In genomic region chr10:105573306-105573907, GRCm38 (mm10) we compare ENCODE assay signal across 8 mouse cellular contexts. TPM values are rescaled to one million over a fixed set of nuclear protein-coding genes. Genes with fewer than 3 reads are reported as not detected.
DNase-seq lines count a peak whose midpoint lies in the region; ATAC-seq and TF ChIP-seq lines count a peak whose summit lies in the region.

No protein-coding gene starts in this region.

- peak overlapping the region; percentile 82 for H3K4me2 ChIP-seq in embryonic facial prominence, embryonic 15.5 days (replicated peaks)

- ATAC-seq in embryonic facial prominence, embryonic 15.5 days (ENCODE audit: insufficient number of reproducible peaks, low FRiP score, low TSS enrichment, low read depth), result no peak

- peak overlapping the region; percentile 64 for H3K9ac ChIP-seq in embryonic facial prominence, embryonic 15.5 days

- peak overlapping the region; percentile 93 for H3K27ac ChIP-seq in embryonic facial prominence, embryonic 15.5 days (replicated peaks)
- H3K27ac ChIP-seq in small intestine, adult 2 months (ENCODE audit: insufficient read depth, low read depth, low read length), result peak overlapping the region; percentile 75

- DNase-seq in CD4-positive, CD25-positive, alpha-beta regulatory T cell, adult 2 months (ENCODE audit: low read depth, low spot score), result peak; percentile 65
- peak; percentile 40 to 58 for DNase-seq in adrenal gland, postnatal 36 days
- DNase-seq in heart, postnatal 4 days, result peak; percentile 58
- DNase-seq in left cerebral cortex, adult 11 months (ENCODE audit: low spot score), result peak; percentile 25
- peak; percentile 57 to 72 for DNase-seq in lung, postnatal 4 days
- no peak for DNase-seq in layer of hippocampus, adult 11-12 months (ENCODE audit: low spot score)

- no peak for TF ChIP-seq POLR2A in small intestine, adult 2 months (IDR thresholded peaks at IDR 0.05; ENCODE audit: low read depth, low read length)

- under 1% methylated on average over 37 of the region's 37 CpGs for WGBS in embryonic facial prominence, embryonic 15.5 days
- WGBS in small intestine, adult 2 months, result 1% methylated on average over 37 of the region's 37 CpGs

- peaks cover 28% of the 10 kb centered on the region for H3K4me1 ChIP-seq in embryonic facial prominence, embryonic 15.5 days
- peaks cover 3% of the 10 kb centered on the region; the same call in 1 of the 2 replicates for H3K4me1 ChIP-seq in small intestine, adult 2 months (ENCODE audit: control insufficient read depth, insufficient read depth, insufficient read length, low read length)

- no peak for TF ChIP-seq CTCF in small intestine, adult 2 months (IDR thresholded peaks at IDR 0.05; ENCODE audit: extremely low read depth, insufficient read length, insufficient replicate concordance, low read depth, low read length)

- H3K9me3 ChIP-seq in embryonic facial prominence, embryonic 15.5 days (replicated peaks), result no peaks in the 10 kb centered on the region

- H3K27me3 ChIP-seq in embryonic facial prominence, embryonic 15.5 days, result no peaks in the 10 kb centered on the region
- H3K27me3 ChIP-seq in small intestine, adult 2 months (ENCODE audit: control insufficient read depth, insufficient read depth, low read length), result no peaks in the 10 kb centered on the region

- H3K4me3 ChIP-seq in embryonic facial prominence, embryonic 15.5 days (replicated peaks), result peak overlapping the region; percentile 82
- H3K4me3 ChIP-seq in small intestine, adult 2 months (ENCODE audit: low read depth, low read length), result peak overlapping the region; percentile 85

- H3K36me3 ChIP-seq in embryonic facial prominence, embryonic 15.5 days, result no peaks in the 10 kb centered on the region
- no peaks in the 10 kb centered on the region for H3K36me3 ChIP-seq in small intestine, adult 2 months (ENCODE audit: control insufficient read depth, insufficient read depth, low read length)

RNA-seq across cellular contexts. Expression of gene Tmtc2, which starts 0.8 kb away (rescaled TPM):
- total RNA-seq in adrenal gland, postnatal 36 days (2021), result 1 to 10 TPM; 5.4 to 7.2 TPM
- 15.2 and 15.5 TPM in 2 replicates for polyA plus RNA-seq in embryonic facial prominence, embryonic 15.5 days (2015; fragmentation: Nextera tagmentation; extraction: Ambion mirVana)
- total RNA-seq in heart, postnatal 4 days (2021), result 1 to 10 TPM; 5.5 to 7.6 TPM
- 1.8 and 2.9 TPM in 2 replicates for polyA plus RNA-seq in small intestine, adult 2 months (2012; rRNA removed)
